Mouse (Mus musculus) c-Kit-negative CD71-positive TER-119-positive erythroid progenitor cells, embryonic 14.5 days (primary cell): ENCODE data around the gene Stt3b.

ENCODE experiments used
- DNase-seq: peaks from one replicate; pipeline ENCODE4 v3.0.0-alpha.2; 2013; ENCODE audit warnings: low read depth, low spot score

Stt3b gene

DNA sequence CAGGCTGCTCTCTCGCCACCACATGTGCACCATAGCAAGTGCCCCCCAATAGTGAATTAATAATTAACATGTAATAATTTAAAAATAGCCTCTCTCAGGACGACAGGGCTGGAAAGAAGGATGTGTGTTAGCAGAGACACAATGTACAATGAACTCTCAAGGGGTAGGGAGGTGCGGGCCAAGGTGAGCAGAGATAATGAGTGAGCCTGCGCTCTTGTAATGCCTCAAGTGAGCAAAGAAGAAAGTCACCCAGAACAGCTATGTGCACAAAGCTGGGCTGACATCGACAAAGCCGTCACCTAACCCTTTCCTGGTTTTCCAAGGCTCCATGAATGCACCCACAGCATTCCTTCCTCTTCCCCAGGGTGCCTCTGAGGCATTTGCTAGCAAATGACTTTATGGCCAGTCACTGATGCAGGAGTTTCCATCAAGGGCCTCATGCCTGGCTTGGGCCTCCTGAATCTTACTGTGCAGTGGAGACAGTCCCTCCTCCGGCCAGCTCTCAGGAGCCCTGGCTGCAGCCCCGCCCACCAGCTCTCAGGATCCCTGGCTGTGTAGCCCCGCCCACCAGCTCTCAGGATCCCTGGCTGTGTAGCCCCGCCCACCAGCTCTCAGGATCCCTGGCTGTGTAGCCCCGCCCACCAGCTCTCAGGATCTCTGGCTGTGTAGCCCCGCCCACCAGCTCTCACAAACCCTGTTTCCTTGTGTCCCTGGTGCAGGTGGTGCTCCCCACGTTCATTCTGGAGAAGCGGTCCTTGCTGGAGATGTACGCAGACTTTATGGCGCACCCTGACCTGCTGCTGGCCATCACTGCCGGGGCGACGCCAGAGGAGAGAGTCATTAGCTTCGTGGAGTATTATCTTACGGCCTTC lies 94.2 kb downstream of the Stt3b start:
- DNase-seq: peak; percentile 44

DNA sequence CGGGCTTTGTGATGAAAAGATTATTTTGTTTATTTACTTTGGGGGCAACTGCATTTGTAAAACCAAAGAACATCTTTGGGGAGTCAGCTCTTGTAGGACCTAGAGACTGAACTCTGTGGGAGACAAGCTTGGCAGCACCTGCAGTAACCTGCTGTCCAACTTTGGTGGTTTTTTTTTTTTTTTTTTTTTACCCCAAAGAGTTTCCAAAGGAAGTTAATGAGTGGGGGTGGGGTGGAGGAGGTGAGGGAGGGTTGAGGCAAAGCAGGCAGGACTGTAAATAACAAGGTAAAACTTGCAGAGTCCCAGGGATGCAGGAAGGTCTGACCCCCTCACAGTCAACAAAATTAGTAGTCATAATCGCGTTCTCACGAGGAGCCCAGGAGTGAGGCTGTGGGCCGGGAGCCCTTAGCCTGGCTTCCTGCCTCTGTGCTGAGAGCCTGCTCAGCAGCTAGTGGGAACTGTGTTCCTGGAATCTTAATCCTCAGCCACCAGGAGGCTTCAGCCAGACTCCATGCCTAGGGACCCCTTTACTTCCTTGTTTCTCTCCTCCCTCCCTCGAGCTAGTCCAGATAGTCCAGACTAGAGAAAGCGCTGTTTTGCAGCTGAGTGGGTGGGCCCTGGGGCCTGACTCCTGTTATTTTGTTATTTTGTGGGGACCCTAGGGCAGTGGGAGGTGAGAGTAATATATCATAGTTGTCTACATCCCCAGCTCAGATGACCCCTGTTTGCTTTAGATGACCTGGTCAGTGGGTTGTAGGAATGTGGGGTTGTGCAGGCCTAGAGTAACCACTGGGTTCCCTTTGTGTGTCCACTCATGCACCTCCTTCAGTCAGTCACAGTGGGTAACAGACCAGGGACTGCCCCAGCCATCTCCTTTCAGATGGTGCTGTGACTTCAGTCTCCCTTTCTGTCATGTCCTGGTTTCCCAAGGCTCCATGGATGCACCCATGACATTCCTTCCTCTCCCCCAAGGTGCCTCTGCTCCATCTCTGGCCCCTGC lies 95.3 kb downstream of the Stt3b start:
- no peak for DNase-seq

DNA sequence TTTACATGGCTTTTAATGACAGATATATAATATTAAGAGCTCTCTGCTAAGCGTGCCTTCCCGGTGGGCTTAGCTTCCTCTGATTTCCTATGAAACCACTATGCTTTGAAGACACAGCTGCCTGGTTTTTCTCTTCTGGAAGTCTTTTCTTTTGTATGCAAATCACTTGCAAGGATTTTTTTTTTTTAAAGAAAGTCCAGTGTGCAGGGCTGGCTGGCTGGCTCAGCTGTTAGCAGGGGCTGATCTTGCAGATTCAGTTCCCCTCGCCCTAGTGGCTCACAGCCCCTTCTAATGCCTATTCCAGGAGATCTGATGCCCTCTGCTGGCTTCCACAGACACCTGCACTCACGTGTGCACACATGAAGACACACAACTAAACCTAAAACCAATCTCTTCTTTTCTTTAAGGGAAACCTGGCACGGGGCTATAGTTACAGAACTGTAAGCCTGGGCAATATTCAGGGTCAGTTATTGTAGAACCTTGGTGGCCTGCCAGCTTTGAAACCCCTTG lies 96.4 kb downstream of the Stt3b start:
- DNase-seq: no peak

DNA sequence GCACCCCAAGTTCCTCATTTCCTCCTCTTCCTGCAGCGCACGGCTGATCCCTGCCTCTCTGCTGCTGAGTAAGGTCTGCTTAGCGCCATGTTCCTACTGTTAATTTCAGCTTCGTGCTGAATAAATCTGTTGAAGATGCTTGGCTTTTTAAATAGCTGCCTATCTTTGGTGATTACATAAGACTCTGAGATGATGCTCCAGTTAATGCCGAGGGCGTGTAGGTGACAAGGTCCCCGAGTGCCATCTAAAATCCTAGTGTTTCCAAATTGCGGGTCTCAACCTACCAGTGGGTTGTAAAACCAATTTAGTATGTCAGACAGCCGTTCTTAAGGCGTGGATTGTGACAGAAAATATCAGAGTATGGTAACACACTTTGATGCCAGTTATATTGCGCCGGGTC lies 99.7 kb downstream of the Stt3b start:
- no peak for DNase-seq

DNA sequence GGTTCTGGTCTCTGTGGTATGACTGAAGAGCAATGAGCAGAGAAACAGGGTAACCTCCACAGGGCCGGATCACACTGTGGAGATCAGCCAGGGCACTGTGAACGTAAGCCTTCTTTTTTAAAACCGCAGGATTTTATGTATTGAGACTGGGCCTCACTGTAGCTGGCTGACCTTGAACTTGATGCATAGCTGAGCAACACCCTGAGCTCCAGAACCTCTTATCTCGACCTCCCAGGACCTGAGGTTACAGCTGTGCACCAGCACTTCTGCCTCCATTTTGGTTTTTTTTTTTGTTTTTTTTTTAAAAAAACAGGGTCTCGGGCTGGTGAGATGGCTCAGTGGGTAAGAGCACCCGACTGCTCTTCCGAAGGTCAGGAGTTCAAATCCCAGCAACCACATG lies 100.5 kb downstream of the Stt3b start:
- no peak for DNase-seq

DNA sequence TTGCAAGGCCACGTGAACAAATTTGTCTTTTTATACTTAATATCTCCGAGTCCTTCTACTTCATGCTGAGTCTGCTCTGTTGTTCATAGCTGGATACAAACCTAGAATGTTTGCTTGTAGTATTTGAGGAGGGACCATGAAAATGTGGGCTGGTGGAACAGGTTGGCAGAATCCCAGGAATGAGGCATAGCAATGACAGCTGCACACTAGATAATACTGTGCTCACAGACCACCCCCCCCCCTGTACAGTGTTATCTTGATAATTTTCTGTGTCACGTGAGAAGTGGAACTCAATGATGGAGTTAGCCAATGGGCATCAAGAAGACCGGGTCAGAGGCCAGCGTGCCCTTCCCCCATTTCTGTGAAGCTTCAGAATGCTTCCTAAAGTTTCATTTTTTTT lies 104.0 kb downstream of the Stt3b start:
- DNase-seq: no peak

DNA sequence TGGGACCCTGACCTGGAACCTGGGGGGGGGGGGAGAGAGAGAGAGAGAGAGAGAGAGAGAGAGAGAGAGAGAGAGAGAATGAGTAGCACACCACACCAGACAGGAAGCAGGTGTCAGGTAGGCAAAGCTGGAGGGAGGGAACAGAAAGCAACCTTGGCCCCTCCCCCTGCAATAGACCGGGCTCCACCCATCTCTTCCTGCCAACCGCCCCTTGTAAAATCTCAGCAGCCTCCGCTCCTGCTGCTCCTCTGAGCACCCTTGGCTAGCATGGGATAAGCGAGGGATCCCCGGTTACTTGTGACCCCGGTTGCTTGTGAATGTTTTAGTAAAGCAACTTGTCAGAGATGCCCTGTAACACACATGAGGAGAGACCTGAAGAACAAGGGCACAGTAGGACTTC lies 104.7 kb downstream of the Stt3b start:
- DNase-seq: no peak

DNA sequence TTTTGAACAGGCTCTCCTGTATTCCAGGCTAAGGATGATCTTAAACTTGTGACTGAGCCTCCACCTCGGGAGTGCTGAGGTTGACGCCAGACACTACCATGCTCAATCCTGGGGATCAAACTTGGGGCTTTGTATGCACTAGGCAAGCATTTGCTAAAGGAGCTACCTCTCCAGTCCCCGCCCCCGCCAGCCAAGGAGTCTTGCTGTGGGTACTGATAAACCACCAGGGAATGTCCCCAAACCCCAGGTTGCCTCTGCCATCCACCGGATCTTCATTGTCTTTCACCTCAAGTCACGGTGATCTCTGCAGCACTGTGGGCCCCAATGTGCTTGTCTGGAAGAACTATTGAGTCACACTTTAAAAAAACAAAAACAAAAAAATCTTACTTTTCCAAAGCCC lies 107.1 kb downstream of the Stt3b start:
- no peak for DNase-seq

DNA sequence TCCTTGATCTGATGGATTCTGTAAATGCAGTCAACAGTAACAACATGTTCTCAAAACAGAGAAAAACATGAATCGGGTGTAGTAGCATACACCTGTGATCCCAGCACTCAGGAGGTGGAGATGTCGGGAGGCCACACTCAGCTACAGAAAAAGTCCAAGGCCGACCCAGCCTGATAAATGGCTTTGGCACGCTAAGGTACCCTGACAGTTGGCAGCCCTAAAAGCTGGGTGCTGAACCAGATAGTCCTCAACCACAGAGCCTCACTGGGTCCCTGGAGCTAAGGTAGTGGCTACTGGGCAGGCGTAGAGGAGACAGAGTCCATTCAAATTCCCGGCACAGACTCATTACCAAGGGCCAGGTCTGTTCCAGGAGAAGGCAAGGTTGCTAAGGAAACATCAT lies 109.0 kb downstream of the Stt3b start:
- DNase-seq: no peak

DNA sequence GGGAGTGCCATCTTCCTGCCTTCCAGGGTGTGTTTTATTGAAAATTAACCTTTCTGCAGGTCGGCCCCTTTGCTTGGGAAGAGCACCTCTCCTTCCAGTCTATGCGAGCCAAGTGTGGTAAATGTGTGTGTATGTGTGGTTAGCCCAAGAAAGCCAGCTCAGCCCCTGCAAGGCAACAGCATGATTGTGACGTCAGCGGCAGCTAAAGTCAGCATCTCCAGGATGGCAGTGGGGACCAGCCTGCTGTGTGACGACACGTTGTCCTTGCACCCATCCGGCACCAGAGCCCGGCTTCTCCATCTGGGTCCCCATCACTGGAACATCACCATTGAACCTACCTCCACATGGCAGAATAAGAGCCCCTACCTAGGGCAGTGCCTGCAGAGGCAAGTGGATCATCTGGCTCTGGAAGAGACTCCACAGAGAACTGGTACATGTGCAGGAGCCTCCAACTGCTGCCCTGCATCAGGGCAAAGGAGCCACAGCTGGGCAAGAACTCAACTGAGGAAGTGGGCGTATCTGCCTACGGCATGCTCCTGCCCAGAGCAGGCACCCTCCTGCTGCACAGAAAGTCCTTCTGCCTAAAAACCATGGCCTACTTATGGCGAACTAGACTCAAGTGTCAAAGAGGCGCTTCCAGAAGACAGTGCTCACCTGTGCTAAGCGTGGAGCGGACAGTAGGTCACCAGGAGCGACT lies 109.9 kb downstream of the Stt3b start:
- DNase-seq: no peak

DNA sequence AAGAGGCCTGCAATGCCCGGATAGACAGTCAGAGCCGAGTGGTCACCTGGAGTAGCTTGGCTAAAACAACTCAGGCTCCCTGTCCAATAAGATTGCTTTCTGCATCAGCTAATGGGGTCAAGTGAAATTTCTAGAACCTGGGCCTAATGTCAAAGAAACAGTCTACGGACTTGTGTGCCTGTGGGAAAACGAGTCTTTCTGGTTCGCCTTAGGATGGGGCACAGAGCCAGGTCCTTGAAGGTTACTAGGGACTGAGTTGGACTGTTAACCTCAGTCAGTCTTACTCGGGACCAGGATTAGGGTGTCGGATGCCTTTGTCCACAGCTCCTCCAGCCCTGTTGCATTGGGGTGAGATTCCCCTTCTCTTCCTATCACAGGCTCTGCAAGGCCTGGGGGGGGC lies 113.1 kb downstream of the Stt3b start:
- no peak for DNase-seq

DNA sequence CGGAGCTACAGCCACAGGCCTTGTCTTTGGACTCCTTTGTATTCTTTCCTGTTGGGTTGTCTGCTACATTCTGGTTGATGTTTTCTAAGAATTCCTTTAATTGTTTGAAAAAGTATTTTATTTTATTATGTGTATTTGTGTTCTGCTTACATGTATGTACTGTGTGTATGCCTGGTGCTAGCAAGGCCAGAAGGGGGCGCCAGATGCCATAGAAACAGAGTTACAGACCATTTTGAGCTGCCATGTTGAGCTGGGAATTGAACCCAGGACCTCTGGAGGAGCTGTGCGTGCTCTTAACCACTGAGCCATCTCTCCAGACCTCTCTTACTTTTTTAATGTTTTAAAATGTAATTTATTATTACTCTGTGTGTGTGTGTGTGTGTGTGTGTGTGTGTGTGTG lies 117.3 kb downstream of the Stt3b start:
- no peak for DNase-seq
